ENCODE assay signal across 10 mouse cellular contexts in genomic region chr6:82821758-82822253, GRCm38 (mm10). TPM values are rescaled to one million over a fixed set of nuclear protein-coding genes. Genes with fewer than 3 reads are reported as not detected.
A peak's percentile ranks its signal among the peaks of the same experiment; 100 is the strongest.
DNase-seq lines count a peak whose midpoint lies in the region; ATAC-seq and TF ChIP-seq lines count a peak whose summit lies in the region.
"Had no signal": no experiment of that assay in that cellular context is flagged by ENCODE, and none has a peak within 500 bp of the region (broad histone marks: within the 10 kb centered on the region; RNA-seq: fewer than 3 reads in every experiment).

No protein-coding gene starts in this region.

- no peak overlapping the region for H3K27ac ChIP-seq in hindbrain, embryonic 16.5 days (ENCODE audit: low read depth, low read length)
- no peak overlapping the region for H3K27ac ChIP-seq in hindbrain, embryonic 12.5 days
- H3K27ac ChIP-seq in heart, embryonic 14.5 days (replicated peaks in 1 of 2; ENCODE audit: control insufficient read depth in 1 of 2, insufficient read depth in 1 of 2, low read depth in 2 of 2, low read length in 2 of 2), result peak overlapping the region; percentile 77 to 80
- H3K27ac ChIP-seq in macrophage, result peak overlapping the region; percentile 97
- H3K27ac ChIP-seq in forebrain, embryonic 16.5 days (ENCODE audit: low read length), result no peak overlapping the region

- H3K4me3 ChIP-seq in hindbrain, embryonic 16.5 days (ENCODE audit: low read length), result no peak overlapping the region
- H3K4me3 ChIP-seq in hindbrain, embryonic 12.5 days, result no peak overlapping the region
- H3K4me3 ChIP-seq in G1E (ENCODE audit: low read depth, low read length) (peak overlapping the region; percentile 46; the same call in 1 of the 2 replicates), macrophage (ENCODE audit: inconsistent target) (no peak overlapping the region; the same call in 1 of the 2 replicates)
- no peak overlapping the region for H3K4me3 ChIP-seq in heart, embryonic 14.5 days (ENCODE audit: control insufficient read depth in 1 of 2, insufficient read depth in 1 of 2, low read depth in 1 of 2, low read length in 2 of 2)
- H3K4me3 ChIP-seq in forebrain, embryonic 16.5 days (replicated peaks; ENCODE audit: low read length), result no peak overlapping the region
- H3K4me3 ChIP-seq: myocyte had no signal

- no peaks in the 10 kb centered on the region for H3K36me3 ChIP-seq in hindbrain, embryonic 16.5 days (ENCODE audit: control insufficient read depth, insufficient read depth, low read length)
- no peaks in the 10 kb centered on the region for H3K36me3 ChIP-seq in hindbrain, embryonic 12.5 days
- H3K36me3 ChIP-seq in G1E (replicated peaks) (no peaks in the 10 kb centered on the region), macrophage (ENCODE audit: inconsistent target) (no peaks in the 10 kb centered on the region)
- no peaks in the 10 kb centered on the region for H3K36me3 ChIP-seq in heart, embryonic 14.5 days (ENCODE audit: control insufficient read depth, insufficient read depth, low read length)
- H3K36me3 ChIP-seq in forebrain, embryonic 16.5 days (ENCODE audit: control insufficient read depth, insufficient read depth), result no peaks in the 10 kb centered on the region

- no peaks in the 10 kb centered on the region for H3K27me3 ChIP-seq in hindbrain, embryonic 16.5 days (replicated peaks; ENCODE audit: control insufficient read depth, insufficient read depth, low read length)
- no peaks in the 10 kb centered on the region for H3K27me3 ChIP-seq in hindbrain, embryonic 12.5 days
- no peaks in the 10 kb centered on the region for H3K27me3 ChIP-seq in G1E (ENCODE audit: insufficient read depth, low read length)
- H3K27me3 ChIP-seq in heart, embryonic 14.5 days (ENCODE audit: control insufficient read depth, insufficient read depth, low read length), result no peaks in the 10 kb centered on the region
- no peaks in the 10 kb centered on the region for H3K27me3 ChIP-seq in forebrain, embryonic 16.5 days (replicated peaks; ENCODE audit: control insufficient read depth, insufficient read depth, low read length)

- WGBS in hindbrain, embryonic 16.5 days, result 52% methylated on average over 4 of the region's 4 CpGs
- 52% methylated on average over 4 of the region's 4 CpGs for WGBS in hindbrain, embryonic 12.5 days
- WGBS in heart, embryonic 14.5 days, result 11% methylated on average over 4 of the region's 4 CpGs
- WGBS in macrophage (ENCODE audit: missing documents), result 29% methylated on average over 4 of the region's 4 CpGs
- 60% methylated on average over 4 of the region's 4 CpGs for WGBS in forebrain, embryonic 16.5 days

- H3K4me1 ChIP-seq in hindbrain, embryonic 16.5 days (ENCODE audit: control insufficient read depth, insufficient read depth, low read depth, low read length), result no peaks in the 10 kb centered on the region
- H3K4me1 ChIP-seq in hindbrain, embryonic 12.5 days, result no peaks in the 10 kb centered on the region
- peaks cover 50% of the 10 kb centered on the region for H3K4me1 ChIP-seq in G1E (ENCODE audit: insufficient read depth, low read depth, low read length)
- H3K4me1 ChIP-seq in heart, embryonic 14.5 days (ENCODE audit: control insufficient read depth in 2 of 2, insufficient read depth in 2 of 2, low read length in 2 of 2), result peaks cover 21 to 38% of the 10 kb centered on the region in 2 experiments
- H3K4me1 ChIP-seq in forebrain, embryonic 16.5 days (replicated peaks; ENCODE audit: control insufficient read depth, insufficient read depth, low read length), result no peaks in the 10 kb centered on the region

- H3K9me3 ChIP-seq in hindbrain, embryonic 16.5 days (ENCODE audit: control insufficient read depth, low read length), result no peaks in the 10 kb centered on the region
- H3K9me3 ChIP-seq in hindbrain, embryonic 12.5 days (replicated peaks), result no peaks in the 10 kb centered on the region
- H3K9me3 ChIP-seq in G1E (replicated peaks), result no peaks in the 10 kb centered on the region
- H3K9me3 ChIP-seq in heart, embryonic 14.5 days (ENCODE audit: control insufficient read depth, low read length), result no peaks in the 10 kb centered on the region
- 0 out of 2 replicates have a peak, but pooled peaks cover 5% of the 10 kb centered on the region for H3K9me3 ChIP-seq in forebrain, embryonic 16.5 days (ENCODE audit: control insufficient read depth, low read length)

- no peak overlapping the region for H3K4me2 ChIP-seq in hindbrain, embryonic 16.5 days (ENCODE audit: low read length)
- H3K4me2 ChIP-seq in hindbrain, embryonic 12.5 days (replicated peaks), result no peak overlapping the region
- H3K4me2 ChIP-seq in heart, embryonic 14.5 days (ENCODE audit: low read length), result peak overlapping the region; percentile 12; the same call in 1 of the 2 replicates
- H3K4me2 ChIP-seq in forebrain, embryonic 16.5 days (ENCODE audit: low read length), result no peak overlapping the region

- no peak overlapping the region for H3K9ac ChIP-seq in hindbrain, embryonic 16.5 days (ENCODE audit: low read depth, low read length)
- H3K9ac ChIP-seq in hindbrain, embryonic 12.5 days, result no peak overlapping the region
- H3K9ac ChIP-seq in heart, embryonic 14.5 days (ENCODE audit: low read length), result no peak overlapping the region; the same call in 1 of the 2 replicates
- no peak overlapping the region for H3K9ac ChIP-seq in forebrain, embryonic 16.5 days (replicated peaks; ENCODE audit: low read depth, low read length)

- peak; percentile 77 for DNase-seq in G1E (ENCODE audit: low spot score)
- no peak for DNase-seq in right cerebral cortex, postnatal 10 days (ENCODE audit: low spot score in 2 of 2)
- no peak for DNase-seq in testis, postnatal 14 days (ENCODE audit: low spot score)
- DNase-seq: kidney, adult 18-20 months had no signal

- peak; percentile 67; the same call in 1 of the 2 replicates for ATAC-seq in hindbrain, embryonic 16.5 days
- ATAC-seq in hindbrain, embryonic 12.5 days (ENCODE audit: low FRiP score), result no peak
- peak; percentile 78 for ATAC-seq in G1E (ENCODE audit: extremely low read depth, insufficient number of reproducible peaks, low FRiP score, poor library complexity, severe bottlenecking)
- peak; percentile 65; the same call in 1 of the 2 replicates for ATAC-seq in heart, embryonic 14.5 days (ENCODE audit: insufficient number of reproducible peaks, insufficient read depth, low FRiP score, low read depth)
- ATAC-seq in forebrain, embryonic 16.5 days, result no peak

- no peak for TF ChIP-seq CTCF in G1E (IDR thresholded peaks at IDR 0.05; ENCODE audit: low read depth, low read length)

- H3K79me2 ChIP-seq in macrophage (ENCODE audit: inconsistent target), result peaks cover 13% of the 10 kb centered on the region

RNA-seq across cellular contexts. Expression of gene Hk2, which starts 47.6 kb away (rescaled TPM):
- polyA plus RNA-seq in hindbrain, embryonic 16.5 days (2015; fragmentation: Nextera tagmentation; extraction: Ambion mirVana), result 3.4 and 4.4 TPM in 2 replicates
- 9.5 and 11.8 TPM in 2 replicates for polyA plus RNA-seq in hindbrain, embryonic 12.5 days (2016; fragmentation: Nextera tagmentation; extraction: Ambion mirVana)
- 42.9 and 52.4 TPM in 2 replicates for total RNA-seq in G1E (2014; fragmentation: Nextera tagmentation)
- total RNA-seq in G1E (2017), result 73.8 and 90.2 TPM in 2 replicates
- 6.6 and 8.2 TPM in 2 replicates for polyA plus RNA-seq in G1E (2012)
- 31.0 and 38.0 TPM in 2 replicates for polyA plus RNA-seq in heart, embryonic 14.5 days (2014; fragmentation: Nextera tagmentation; extraction: Ambion mirVana)
- 100 to 1,000 TPM in 7 of 26 experiments, 10 to 100 TPM in 19; 42.2 to 378 (median 62.1) TPM for total RNA-seq in macrophage (2018; cell fraction: chromatin; rRNA removed)
- 100 to 1,000 TPM in 3 of 26 experiments, 10 to 100 TPM in 23; 39.8 to 206 (median 51.4) TPM for total RNA-seq in macrophage (2018; cell fraction: cytosol; rRNA removed)
- total RNA-seq in macrophage (2018; cell fraction: nucleus; rRNA removed), result 100 to 1,000 TPM in 13 of 26 experiments, 10 to 100 TPM in 13; 58.2 to 290 (median 98.4) TPM
- 23.2 to 59.3 TPM (median 33.1 TPM) in 3 replicates for polyA plus RNA-seq in macrophage (2018)
- polyA plus RNA-seq in forebrain, embryonic 16.5 days (2015; fragmentation: Nextera tagmentation; extraction: Ambion mirVana), result 4.8 and 5.2 TPM in 2 replicates

Comparison
In these comparisons a context has a peak if more than half of its experiments do, and no peak if none do; other contexts are left out.
1. ATAC-seq: peak in hindbrain, embryonic 16.5 days (single experiment), G1E (single experiment) and heart, embryonic 14.5 days (single experiment); none in hindbrain, embryonic 12.5 days (single experiment) and forebrain, embryonic 16.5 days (single experiment).
2. H3K27ac ChIP-seq: peak in heart, embryonic 14.5 days (2 of 2) and macrophage (single experiment); none in hindbrain, embryonic 16.5 days (single experiment), hindbrain, embryonic 12.5 days (single experiment) and forebrain, embryonic 16.5 days (single experiment).